Mouse (Mus musculus): Measurements from ENCODE around the gene Ell3.

Ell3 gene

GRCm38 (mm10) chr2:121448136-121448535, 4.1 kb upstream of the Ell3 start:
- DNase-seq (ENCODE audit: low spot score in 2 of 2), result peak; percentile 63 to 64

- no peak for DNase-seq (ENCODE audit: low spot score in 2 of 2)
Observed at GRCm38 (mm10) chr2:121447006-121447405, 2.9 kb upstream of the Ell3 start.

DNA sequence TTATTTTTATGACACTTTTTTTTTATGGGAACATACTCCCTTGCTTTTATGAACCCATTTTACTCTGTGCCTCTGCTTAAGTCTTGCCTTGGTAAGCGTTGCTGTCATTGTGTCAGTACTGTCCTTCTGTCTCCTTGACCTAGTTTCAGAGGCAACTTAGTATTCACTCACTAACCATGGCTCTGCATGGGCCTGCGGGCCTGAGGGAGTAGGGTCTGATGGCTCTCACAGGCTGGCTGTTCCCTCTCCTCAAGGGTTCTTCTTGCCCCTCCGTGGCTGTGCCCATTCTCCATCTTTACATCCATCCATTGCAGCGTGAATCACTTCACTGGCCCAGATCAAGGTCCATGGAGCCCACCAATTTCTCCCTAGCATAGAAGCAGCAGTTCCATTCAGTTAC, 2.4 kb upstream of the Ell3 start:
- no peak for DNase-seq (ENCODE audit: low spot score in 2 of 2)

DNA sequence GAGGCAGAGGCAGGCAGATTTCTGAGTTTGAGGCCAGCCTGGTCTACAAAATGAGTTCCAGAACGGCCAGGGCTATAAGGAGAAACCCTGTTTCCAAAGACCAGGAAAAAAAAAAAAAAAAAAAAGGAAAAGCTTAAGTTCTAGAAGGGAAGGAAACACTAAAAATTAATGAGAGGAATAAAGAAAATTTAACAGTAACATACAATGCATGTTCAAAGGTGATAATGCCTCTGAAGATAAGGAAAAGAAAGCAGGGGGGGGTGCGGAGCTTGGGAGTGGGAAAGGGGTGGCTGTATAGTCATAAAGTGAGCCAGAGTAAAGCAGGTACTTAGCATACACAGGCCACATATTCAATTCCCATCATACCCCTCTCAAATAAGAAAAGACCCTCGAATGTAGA, 1.0 kb upstream of the Ell3 start:
- no peak for DNase-seq (ENCODE audit: low spot score in 2 of 2)

- no peak for DNase-seq (ENCODE audit: low spot score in 2 of 2)
Observed at GRCm38 (mm10) chr2:121443068-121443349, 1.1 kb downstream of the Ell3 start.

GRCm38 (mm10) chr2:121442259-121443067, 1.6 kb downstream of the Ell3 start:
- DNase-seq (ENCODE audit: low spot score in 2 of 2), result peak in 1 of 2 experiments; percentile 32

DNA sequence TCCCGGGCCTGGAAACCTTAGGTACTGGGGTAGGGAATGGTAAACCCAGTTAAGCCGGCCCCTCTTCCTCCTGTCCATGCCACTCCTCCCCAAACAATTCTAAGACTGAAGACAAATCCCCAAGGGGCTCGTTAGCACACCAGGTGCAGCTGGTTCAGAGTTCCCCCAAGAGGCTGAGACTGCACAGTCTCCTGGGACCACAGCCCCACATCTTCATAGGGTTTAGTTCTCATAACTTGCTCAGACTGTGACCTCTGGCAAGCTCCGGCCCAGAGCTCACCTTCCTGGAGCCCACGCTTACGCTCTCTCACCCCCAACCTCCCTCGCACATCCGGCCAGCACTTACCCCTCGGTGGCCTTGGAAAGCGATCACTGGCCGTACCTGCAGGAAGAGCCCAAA, 2.3 kb downstream of the Ell3 start:
- no peak for DNase-seq (ENCODE audit: low spot score in 2 of 2)

- DNase-seq (ENCODE audit: low spot score in 2 of 2), result no peak
Observed at GRCm38 (mm10) chr2:121440834-121441605, 3.1 kb downstream of the Ell3 start.

GRCm38 (mm10) chr2:121439746-121440145, 4.3 kb downstream of the Ell3 start:
- no peak for DNase-seq (ENCODE audit: low spot score in 2 of 2)

DNA sequence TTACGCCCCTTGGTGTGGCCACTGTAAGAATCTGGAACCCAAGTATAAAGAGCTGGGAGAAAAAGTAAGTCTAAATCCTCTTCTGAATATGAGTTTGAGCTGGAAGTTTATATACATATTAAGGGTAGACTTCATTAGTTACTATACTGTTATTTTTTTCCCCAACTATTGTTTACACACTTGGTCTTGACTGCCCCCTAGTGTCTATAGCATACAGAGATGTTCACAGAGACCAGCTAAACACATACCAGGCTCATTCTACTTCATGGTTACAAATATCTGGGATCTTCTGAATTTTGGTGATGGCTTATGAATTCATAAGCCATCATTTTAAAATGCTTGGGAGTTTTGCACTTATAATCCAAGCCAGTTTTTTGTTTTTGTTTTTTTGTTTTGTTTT, 9.2 kb downstream of the Ell3 start:
- DNase-seq (ENCODE audit: low spot score in 2 of 2), result no peak

- DNase-seq (ENCODE audit: low spot score in 2 of 2), result no peak
Observed at GRCm38 (mm10) chr2:121425890-121426289, 18.2 kb downstream of the Ell3 start.

DNA sequence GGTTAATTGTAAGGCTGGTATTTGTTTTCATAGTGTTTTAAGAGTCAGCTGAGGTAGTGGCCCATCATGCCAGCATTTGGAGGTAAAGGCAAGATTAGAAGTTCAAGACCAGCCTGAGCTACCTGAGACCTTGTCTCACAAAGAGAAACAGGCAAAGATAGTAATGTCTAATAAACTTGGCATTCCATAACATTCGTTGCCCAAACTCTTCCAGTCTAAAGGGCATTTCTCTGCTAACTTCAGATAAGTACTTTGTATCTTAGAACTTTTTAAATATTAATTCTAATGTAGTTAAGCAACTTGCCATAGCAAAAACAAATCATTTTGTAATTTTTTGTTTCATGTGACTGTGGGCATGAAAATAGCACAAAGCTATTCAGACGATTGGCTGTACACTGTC, 20.9 kb downstream of the Ell3 start:
- DNase-seq (ENCODE audit: low spot score in 2 of 2), result no peak

DNA sequence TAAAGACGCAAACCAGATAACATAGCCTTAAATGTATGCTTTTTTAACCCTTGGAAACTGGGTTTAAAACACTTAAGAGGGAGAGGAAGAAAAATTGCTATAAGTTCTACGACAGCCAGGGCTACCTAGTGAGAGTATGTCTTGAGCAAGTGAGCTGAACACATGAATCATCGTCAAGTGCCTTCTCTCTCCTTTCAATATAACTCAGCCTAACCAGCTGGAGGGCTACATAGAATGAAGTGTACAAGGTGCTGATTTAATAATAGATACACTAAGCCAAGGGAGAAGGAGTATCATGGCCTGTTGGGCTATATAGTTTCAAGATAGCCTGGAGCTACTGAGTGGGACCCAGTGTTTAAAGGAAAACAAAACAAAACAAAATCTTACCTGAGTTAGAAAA, 25.6 kb downstream of the Ell3 start:
- DNase-seq (ENCODE audit: low spot score in 2 of 2), result no peak

DNA sequence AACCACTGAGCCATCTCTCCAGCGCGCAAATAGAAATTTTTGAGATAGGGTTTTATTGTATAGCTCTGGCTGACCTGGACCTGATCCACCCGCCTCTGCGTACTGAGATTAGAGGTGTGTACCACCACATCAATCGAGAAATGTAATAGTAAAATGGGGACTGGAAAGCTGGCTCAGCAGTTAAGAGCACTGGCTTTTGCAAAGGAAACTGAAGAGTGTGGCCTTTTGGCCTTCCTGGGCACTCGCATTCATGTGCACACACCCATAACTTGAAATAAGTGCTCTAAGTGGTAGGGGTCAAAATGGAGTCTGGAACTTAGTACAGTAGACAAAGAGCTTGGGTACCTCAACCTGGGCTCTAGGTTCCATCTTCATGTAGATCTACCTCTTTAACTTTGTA, 27.7 kb downstream of the Ell3 start:
- no peak for DNase-seq (ENCODE audit: low spot score in 2 of 2)

DNA sequence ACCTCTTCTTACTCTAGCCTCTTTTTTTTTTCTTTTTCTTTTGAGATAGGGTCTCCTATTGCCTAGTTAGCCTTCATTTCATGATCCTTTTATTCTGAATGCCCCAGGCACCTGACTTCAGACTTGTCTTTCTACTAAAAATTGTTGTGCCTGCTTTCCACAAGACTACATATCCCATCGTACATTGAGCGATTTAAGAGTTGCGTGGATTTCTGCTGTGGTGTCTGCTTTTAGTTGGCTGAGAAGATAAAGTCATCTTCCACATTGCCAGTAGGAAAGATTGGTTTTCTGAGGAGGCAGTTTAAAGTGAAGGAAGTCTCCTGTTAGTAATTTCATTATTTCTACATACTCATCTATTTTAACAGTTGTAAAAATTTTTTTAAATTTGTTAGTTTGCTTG, 28.5 kb downstream of the Ell3 start:
- no peak for DNase-seq (ENCODE audit: low spot score in 2 of 2)

- DNase-seq (ENCODE audit: low spot score in 2 of 2), result no peak
Observed at GRCm38 (mm10) chr2:121415103-121415502, 29.0 kb downstream of the Ell3 start.

DNA sequence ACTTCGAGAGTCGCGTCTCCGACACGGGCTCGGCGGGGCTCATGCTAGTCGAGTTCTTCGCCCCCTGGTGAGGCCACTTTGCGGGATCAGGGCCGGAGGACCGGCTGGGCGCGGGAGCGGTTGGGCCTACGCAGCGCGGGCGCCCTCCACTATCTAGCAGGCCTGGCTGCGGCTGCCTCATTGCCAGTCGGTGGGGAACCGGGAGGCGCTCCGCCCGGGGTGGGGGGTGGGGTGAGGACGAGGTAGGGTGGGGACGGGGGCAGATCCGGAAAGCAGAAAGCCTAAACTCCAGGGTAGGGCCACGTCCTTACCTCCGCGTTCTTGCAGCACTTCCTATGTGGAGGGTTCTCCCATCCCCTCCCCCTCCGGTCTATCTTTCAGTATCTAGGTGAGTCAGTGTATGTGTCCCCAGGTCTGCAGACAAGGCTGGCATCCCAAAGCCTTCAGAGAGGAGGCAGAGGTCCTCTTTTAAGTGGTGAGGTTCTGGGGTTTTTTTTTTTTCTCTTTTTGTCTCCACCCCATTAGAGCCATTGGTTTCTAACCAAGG, 29.9 kb downstream of the Ell3 start:
- DNase-seq (ENCODE audit: low spot score in 2 of 2), result peak in 1 of 2 experiments; percentile 63

DNA sequence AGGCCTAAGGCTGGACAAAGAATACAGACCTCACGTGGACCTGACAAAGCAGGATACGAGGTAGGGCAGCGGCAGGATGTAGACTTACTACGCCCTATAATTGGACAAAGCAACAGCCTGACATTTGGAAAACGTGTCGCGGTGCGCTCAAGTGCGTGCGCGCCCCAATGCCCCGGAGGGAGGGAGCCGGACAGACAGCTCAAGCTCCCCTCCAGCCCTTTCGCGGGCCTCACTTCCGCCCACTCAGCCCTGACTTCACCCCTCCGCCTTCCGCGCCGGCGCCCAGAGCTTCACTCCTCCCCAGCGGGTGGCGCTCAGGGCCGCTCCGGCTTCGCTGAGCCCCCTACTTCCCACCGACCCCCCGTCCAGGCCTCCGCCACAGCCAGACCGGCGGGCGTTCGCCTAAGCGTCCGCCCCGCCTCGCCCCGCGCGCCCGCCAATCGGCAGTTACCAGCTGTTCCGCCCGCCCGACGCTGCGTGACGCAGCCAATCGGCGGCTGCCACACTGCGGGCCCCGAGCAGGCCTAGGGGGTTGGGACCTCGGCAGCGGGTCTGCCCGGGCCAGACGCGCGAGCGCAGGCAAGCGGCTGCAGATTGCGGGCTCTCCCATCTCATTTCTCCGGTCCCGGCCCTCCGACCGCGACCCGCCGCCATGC, 30.6 kb downstream of the Ell3 start, which contains the start of the genes Pdia3 and Catsper2:
Gene Pdia3 (plus strand): TSS at position 389 of the 656 bp plus-strand sequence.
Gene Catsper2 (minus strand): TSS at position 406 of the 656 bp plus-strand sequence.
- DNase-seq (ENCODE audit: low spot score in 2 of 2), result peak; percentile 97 to 98

DNA sequence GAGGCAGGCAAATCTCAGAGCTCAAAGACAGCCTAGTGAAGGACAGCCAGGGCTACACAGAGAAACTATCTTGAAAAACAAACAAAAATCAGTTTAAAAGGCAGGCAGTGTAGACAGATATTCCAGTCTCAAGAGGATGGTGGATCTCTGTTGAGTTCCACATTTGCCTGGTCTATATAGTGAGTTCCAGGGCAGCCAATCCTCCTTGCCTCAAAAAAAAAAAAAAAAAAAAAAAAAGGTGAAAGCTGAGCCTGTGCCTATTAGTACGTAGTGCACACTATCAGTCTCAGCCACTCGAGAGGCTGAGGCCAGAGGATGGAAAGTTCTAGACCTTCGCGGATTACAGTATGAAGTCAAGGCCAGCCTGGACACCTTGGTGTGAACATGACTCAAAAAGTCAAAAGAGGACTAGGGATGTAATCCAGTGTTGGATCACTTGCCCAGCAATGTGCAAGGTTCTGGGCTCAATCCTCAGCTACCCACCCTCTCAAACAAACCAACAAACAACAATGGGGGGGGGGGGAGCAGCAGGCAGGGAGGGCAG, 31.2 kb downstream of the Ell3 start:
- no peak for DNase-seq (ENCODE audit: low spot score in 2 of 2)

DNA sequence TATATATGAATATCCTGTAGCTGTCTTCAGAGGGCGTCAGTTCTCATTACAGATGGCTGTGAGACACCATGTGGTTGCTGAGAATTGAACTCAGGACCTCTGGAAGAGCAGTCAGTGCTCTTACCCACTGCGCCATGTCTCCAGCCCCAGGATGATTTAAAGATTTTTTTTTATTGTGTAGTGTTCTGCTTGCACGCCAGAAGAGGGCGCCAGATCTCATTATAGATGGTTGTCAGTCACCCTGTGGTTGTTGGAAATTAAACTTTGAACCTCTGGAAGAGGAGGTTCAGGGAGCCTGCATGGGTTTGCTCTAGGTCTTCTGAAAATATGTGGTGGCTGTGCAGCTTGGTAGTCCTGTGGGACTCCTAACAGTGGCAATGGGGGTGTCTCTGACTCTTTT, 35.9 kb downstream of the Ell3 start:
- no peak for DNase-seq (ENCODE audit: low spot score in 2 of 2)

DNA sequence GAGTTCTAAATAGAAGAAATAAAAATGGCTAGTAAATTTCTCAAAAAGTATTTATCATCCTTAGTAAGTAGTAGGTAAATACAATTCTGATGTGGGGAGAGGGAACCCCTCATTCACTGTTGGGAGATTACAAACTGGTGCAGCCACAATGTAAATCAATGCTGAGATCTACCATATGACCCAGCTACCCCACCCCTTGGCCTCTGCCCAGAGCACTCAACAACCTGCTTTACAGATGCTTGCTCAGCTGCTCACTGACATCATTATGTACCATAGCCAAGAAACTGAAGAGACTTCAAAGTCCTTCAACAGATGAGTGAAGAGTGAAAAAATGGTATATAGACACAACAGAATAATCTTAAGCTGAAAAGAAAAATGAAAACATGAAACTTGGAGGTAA, 40.8 kb downstream of the Ell3 start:
- DNase-seq (ENCODE audit: low spot score in 2 of 2), result no peak

DNA sequence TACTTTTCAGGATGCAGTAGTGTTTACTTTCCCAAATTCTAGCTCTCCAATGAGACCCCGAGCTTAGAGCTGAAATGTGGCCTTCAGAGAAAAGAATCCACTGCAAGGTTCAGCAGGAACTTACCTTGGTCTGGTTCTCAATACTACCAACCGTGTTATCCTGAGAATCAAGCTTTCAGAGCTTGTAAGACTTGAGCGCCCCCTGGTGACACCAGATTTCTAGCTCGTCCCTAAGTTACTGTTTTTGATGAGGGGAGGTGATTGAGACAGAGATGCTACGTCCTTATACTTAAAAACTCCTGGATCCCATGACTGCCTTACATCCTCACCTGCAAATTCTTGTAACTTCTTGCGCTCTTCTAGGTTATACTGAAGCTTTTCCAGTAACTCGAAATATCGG, 47.5 kb downstream of the Ell3 start:
- DNase-seq (ENCODE audit: low spot score in 2 of 2), result peak; percentile 74 to 90

All from right cerebral cortex, postnatal 10 days (tissue).